Mouse (Mus musculus): ENCODE results near the gene Qrich2.

DNA sequence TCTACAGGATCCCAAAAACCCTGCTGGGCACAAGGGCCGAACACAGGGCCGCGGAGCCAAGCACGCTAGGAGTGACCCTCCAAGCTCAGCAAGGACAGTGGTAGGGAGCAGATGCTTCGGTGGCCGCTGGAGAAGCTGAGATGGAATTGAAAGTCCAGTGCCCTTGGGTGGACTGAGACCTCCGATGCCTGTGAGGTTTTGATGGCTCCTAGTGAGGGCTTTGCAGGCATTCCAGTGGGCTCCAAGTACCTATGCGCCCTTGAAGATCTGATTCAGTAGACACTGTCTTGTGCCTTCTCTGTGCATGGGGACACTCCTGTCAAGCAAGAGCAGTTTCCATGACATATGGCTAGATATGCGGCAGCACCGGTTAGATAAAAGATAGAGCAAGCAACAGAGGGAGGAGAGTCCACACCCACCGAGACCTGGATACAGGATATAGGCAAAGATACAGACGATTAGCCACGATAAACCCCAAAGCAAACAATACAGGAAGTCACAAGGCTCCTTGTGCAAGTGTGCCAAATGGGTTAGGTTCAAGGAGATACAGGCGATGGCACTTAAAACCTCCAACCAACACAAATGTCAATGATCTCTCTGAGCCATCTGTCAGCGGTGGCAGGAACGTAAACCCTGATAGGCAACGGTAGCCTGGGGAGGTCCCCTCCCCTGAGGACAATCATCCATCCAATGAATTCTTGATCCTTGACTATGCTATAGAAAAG is 40.3 kb upstream of the Qrich2 start:
- TF ChIP-seq CTCF (IDR thresholded peaks at IDR 0.05; ENCODE audit: insufficient read depth, low read depth, low read length): no peak
- no peak for TF ChIP-seq POLR2A (IDR thresholded peaks at IDR 0.05; ENCODE audit: insufficient read depth, low read depth, low read length)

Data from olfactory bulb, adult 2 months (tissue).